Mouse (Mus musculus) T-helper 17 cell (primary cell): ENCODE results near the gene Gm9044.
"Not testable (repeated sequence)": the region's sequence is repeated elsewhere in the genome, so short reads cannot be mapped to it uniquely, and the experiment has no call there.

ENCODE experiments used
- in situ Hi-C, 2 experiments: fragments of 300-600 bp; cut with MboI, MseI; formaldehyde crosslinking; loops; 1 replicate in 1 of 2; 2 replicates in 1 of 2; pipeline ENCODE4 v1.15.1; 2025; ENCODE audit warnings: high pct_unique_total_duplicates in 2 of 2

Gene Gm9044

GRCm38 (mm10) chr10:118332308-118332707 lies at the start of gene Gm9044:
Gene Gm9044 (minus strand): TSS chr10:118332408.
- in situ Hi-C loops = loop anchor here in 1 of 2 experiments (5.0 to 25.0 kb wide), 2 partner anchors 290 to 655 kb away; no protein-coding TSS in a partner anchor

DNA sequence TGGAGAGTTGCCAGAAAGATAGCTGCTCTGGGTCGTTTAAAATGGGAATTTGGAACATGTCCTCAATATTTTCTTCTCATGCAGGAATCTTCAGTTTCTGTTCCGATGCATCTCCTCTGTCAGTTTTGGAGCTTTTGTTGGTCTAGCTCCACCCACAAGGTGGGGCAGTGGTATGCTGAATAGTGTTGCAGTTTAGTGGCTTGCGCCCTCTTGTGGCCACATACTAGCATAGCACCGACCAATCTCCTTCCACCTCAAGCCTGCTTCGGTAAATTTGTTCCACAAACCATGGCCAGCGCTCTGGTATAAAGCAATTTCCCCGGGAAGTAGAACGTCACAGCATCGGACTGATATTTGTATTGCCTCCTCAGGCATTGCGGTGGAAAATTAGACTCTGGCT lies 38.2 kb upstream of the Gm9044 start:
- in situ Hi-C loops = loop anchor here in 1 of 2 experiments (25.0 kb wide), 1 partner anchor 133 kb away; the partner anchor contains the start of gene Gm32717

GRCm38 (mm10) chr10:118369518-118369917 lies 37.3 kb upstream of the Gm9044 start:
- in situ Hi-C loops = loop anchor here (5.0 to 25.0 kb wide), 4 partner anchors 98 to 212 kb away; partner anchors contain the start of gene Gm32717 (in 1 of the 2)

DNA sequence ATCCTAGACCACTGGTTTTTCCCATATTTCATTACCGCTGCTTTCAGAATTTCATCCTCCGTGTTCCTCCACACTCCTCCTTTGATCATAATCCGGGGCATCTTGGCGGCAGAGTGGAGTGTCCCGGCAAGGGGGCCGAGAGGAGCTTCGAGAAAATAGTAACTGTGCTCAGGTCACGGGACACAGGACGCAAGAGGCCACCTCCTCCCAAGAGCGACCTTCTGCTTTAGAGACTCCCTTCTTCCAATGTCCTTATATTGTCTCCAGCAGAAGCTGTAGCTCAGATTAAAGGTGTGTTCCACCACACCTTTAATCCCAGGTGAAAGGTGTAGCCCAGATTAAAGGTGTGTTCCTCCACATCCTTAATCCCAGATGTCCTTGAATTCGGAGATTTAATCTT lies 21.8 kb upstream of the Gm9044 start, which contains the start of gene Gm9049:
Gm9049 (minus strand) TSS at position 101 of the 400 bp plus-strand sequence.
- in situ Hi-C loops = loop anchor here (10.0 to 25.0 kb wide), 2 partner anchors 49 to 117 kb away; partner anchors contain the start of gene Gm32717 (in 1 of the 2)

- in situ Hi-C loops = loop anchor here in 1 of 2 experiments (25.0 kb wide), 1 partner anchor 639 kb away; no protein-coding TSS in a partner anchor
These were observed 16.4 kb upstream of the Gm9044 start, which contains the start of gene Gm9048 for GRCm38 (mm10) chr10:118348579-118348978. Gene Gm9048 (minus strand): TSS chr10:118348679.

DNA sequence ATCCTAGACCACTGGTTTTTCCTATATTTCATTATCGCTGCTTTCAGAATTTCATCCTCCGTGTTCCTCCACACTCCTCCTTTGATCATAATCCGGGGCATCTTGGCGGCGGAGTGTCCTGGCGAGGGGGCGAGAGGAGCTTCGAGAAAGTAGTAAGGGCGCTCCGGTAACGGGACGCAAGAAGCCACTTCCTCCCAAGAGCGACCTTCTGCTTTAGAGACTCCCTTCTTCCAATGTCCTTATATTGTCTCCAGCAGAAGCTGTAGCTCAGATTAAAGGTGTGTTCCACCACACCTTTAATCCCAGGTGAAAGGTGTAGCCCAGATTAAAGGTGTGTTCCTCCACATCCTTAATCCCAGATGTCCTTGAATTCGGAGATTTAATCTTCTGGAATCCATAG lies 10.9 kb upstream of the Gm9044 start, which contains the start of gene Gm9046:
Gm9046 (minus strand) TSS at position 101 of the 400 bp plus-strand sequence.
- in situ Hi-C loops = loop anchor here in 1 of 2 experiments (25.0 kb wide), 1 partner anchor 644 kb away; no protein-coding TSS in a partner anchor

DNA sequence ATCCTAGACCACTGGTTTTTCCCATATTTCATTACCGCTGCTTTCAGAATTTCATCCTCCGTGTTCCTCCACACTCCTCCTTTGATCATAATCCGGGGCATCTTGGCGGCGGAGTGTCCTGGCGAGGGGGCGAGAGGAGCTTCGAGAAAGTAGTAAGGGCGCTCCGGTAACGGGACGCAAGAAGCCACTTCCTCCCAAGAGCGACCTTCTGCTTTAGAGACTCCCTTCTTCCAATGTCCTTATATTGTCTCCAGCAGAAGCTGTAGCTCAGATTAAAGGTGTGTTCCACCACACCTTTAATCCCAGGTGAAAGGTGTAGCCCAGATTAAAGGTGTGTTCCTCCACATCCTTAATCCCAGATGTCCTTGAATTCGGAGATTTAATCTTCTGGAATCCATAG lies 5.5 kb upstream of the Gm9044 start, which contains the start of gene Gm9045:
Gm9045 (minus strand) TSS at position 101 of the 400 bp plus-strand sequence.
- in situ Hi-C loops = loop anchor here in 1 of 2 experiments (25.0 kb wide), 1 partner anchor 650 kb away; no protein-coding TSS in a partner anchor

DNA sequence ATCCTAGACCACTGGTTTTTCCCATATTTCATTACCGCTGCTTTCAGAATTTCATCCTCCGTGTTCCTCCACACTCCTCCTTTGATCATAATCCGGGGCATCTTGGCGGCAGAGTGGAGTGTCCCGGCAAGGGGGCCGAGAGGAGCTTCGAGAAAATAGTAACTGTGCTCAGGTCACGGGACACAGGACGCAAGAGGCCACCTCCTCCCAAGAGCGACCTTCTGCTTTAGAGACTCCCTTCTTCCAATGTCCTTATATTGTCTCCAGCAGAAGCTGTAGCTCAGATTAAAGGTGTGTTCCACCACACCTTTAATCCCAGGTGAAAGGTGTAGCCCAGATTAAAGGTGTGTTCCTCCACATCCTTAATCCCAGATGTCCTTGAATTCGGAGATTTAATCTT lies 5.3 kb downstream of the Gm9044 start, which contains the start of gene Gm9040:
Gm9040 (minus strand) TSS at position 101 of the 400 bp plus-strand sequence.
- in situ Hi-C loops = loop anchor here in 1 of 2 experiments (5.0 to 25.0 kb wide), 2 partner anchors 35 to 660 kb away; no protein-coding TSS in a partner anchor

DNA sequence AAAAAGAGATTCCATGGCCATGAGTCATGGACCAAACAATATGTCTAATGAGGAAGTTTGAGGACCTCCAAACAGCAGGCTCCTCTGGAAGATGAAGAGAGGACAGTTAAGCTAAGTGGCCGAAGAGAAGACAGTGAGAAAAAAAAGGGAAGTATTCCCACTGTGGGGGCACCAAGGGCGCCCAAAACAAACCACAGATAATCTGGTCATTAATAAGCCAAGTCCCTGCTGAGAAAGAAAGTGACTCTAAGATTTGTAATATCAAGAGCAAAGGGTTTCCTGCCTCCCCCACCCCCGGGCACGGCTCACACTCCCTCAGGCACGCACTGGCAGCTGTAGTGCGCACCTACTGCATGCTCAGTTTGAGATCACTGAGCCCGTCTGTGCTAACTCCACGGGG lies 13.2 kb downstream of the Gm9044 start:
- in situ Hi-C loops = no loop called here

- in situ Hi-C loops = loop anchor here (10.0 kb wide), 1 partner anchor 53 kb away; the partner anchor contains the start of gene Gm9049 (in 2 of the 2)
These were observed 30.1 kb downstream of the Gm9044 start for GRCm38 (mm10) chr10:118302133-118302532.

DNA sequence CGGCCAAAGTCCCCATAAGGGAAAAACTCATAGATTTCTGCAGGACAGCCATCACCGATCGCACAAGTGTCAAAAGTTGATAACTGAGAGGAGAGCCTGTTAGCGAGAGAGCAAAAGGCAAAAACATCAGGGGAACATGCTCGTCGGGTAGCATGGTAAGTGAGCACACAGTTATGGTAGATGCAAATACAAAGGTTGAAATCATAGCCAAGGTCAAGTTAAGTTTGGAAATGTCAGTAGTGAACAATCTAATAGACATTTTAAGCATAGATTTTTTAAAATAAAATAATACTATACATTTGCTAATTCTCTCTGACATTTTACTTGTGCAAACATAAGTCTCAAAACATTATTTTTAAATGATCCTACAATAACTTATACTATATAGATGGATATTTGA lies 37.3 kb downstream of the Gm9044 start, which contains the start of gene Iltifb:
Iltifb (minus strand) TSS at position 101 of the 400 bp plus-strand sequence.
- in situ Hi-C loops = loop anchor here (5.0 kb wide), 1 partner anchor 88 kb away; no protein-coding TSS in a partner anchor

DNA sequence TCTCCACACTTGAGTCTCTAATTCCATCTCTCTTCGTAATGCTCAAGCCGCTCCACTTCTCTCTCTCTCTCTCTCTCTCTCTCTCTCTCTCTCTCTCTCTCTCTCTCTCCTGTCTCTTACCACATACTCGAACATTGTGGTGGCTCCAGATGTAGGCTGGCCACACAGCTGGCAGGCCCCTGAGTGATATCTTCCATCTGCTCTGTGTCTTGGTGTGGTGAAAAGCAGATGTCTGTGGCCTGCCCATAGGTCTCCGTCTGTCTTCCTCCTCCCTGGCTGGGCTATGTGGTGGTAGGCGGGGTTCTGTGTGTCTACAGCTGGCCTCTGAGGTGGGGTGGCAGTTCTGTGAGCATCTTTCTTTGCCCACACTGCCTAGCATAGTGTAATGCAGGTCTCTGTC lies 49.2 kb downstream of the Gm9044 start:
- in situ Hi-C loops = not testable (repeated sequence)

DNA sequence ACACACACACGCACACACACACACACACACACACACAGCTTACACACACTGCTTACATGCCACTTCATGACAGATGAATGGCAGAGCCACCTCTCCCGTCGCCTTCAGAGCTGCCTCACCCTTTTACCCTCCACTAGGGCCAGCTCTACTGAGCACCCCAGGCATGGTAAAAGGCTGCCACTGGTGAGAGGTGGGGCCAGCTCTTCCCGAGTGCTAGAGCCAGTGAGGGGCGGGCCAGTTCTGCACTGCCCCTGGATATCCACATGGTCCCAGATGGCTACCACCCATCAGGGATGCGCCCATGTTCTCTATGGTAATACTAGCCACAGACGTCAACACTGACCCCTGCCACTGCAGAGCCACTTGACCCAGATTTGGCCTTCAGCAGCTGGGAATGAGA lies 49.6 kb downstream of the Gm9044 start:
- in situ Hi-C loops = not testable (repeated sequence)
